ENCODE assay signal across 12 mouse cellular contexts in genomic region chr2:34546176-34546677, GRCm38 (mm10).
A peak's percentile ranks its signal among the peaks of the same experiment; 100 is the strongest.
DNase-seq lines count a peak whose midpoint lies in the region; ATAC-seq and TF ChIP-seq lines count a peak whose summit lies in the region.
"Had no signal": no experiment of that assay in that cellular context is flagged by ENCODE, and none has a peak within 500 bp of the region (broad histone marks: within the 10 kb centered on the region; RNA-seq: fewer than 3 reads in every experiment).

No protein-coding gene starts in this region.

- peaks cover 29% of the 10 kb centered on the region for H3K4me1 ChIP-seq in forebrain, embryonic 13.5 days
- 0 out of 2 replicates have a peak, but pooled peaks cover 2% of the 10 kb centered on the region for H3K4me1 ChIP-seq in forebrain, embryonic 11.5 days (replicated peaks; ENCODE audit: control insufficient read depth, insufficient read depth, low read length)
- no peaks in the 10 kb centered on the region for H3K4me1 ChIP-seq in midbrain, postnatal 0 days (ENCODE audit: insufficient read depth, low read length)
- H3K4me1 ChIP-seq in midbrain, embryonic 11.5 days (ENCODE audit: control insufficient read depth, insufficient read depth, low read length): peaks cover 3% of the 10 kb centered on the region; the same call in 1 of the 2 replicates

- H3K27ac ChIP-seq in forebrain, embryonic 13.5 days: 0 out of 2 replicates have a peak overlapping the region, but pooled peaks have one; percentile 14
- H3K27ac ChIP-seq in forebrain, embryonic 11.5 days (ENCODE audit: low read depth, low read length): no peak overlapping the region
- H3K27ac ChIP-seq in midbrain, postnatal 0 days (ENCODE audit: low read depth, low read length): no peak overlapping the region
- H3K27ac ChIP-seq in midbrain, embryonic 11.5 days (ENCODE audit: low read depth, low read length): no peak overlapping the region
- H3K27ac ChIP-seq: heart, embryonic 13.5 days; intestine, embryonic 15.5 days; macrophage had no signal

- H3K9me3 ChIP-seq in forebrain, embryonic 13.5 days (replicated peaks): no peaks in the 10 kb centered on the region
- no peaks in the 10 kb centered on the region for H3K9me3 ChIP-seq in forebrain, embryonic 11.5 days (ENCODE audit: control insufficient read depth, low read length)
- no peaks in the 10 kb centered on the region for H3K9me3 ChIP-seq in midbrain, postnatal 0 days (ENCODE audit: low read length)
- H3K9me3 ChIP-seq in midbrain, embryonic 11.5 days (ENCODE audit: control insufficient read depth, low read length): no peaks in the 10 kb centered on the region
- H3K9me3 ChIP-seq: heart, embryonic 13.5 days; intestine, embryonic 15.5 days had no signal

- DNase-seq in forebrain, embryonic 11.5 days (ENCODE audit: low spot score): no peak
- peak; percentile 67 for DNase-seq in midbrain, postnatal 0 days (ENCODE audit: low spot score)
- no peak for DNase-seq in midbrain, embryonic 11.5 days (ENCODE audit: low spot score, missing footprints)
- peak; percentile 46 to 78 for DNase-seq in left cerebral cortex, postnatal 14 days (ENCODE audit: low spot score in 2 of 2)
- no peak for DNase-seq in heart, postnatal 4 days
- DNase-seq in kidney, postnatal 10 days: no peak
- no peak for DNase-seq in cerebellum, postnatal 36 days
- DNase-seq: embryo, embryonic 11 days had no signal

- no peak for TF ChIP-seq CTCF in midbrain, postnatal 0 days (IDR thresholded peaks at IDR 0.05)

- H3K36me3 ChIP-seq in forebrain, embryonic 13.5 days (ENCODE audit: poor library complexity, severe bottlenecking): no peaks in the 10 kb centered on the region
- H3K36me3 ChIP-seq in forebrain, embryonic 11.5 days (ENCODE audit: control insufficient read depth, insufficient read depth, low read length): no peaks in the 10 kb centered on the region
- no peaks in the 10 kb centered on the region for H3K36me3 ChIP-seq in midbrain, postnatal 0 days (ENCODE audit: insufficient read depth, low read length)
- no peaks in the 10 kb centered on the region; the same call in 1 of the 2 replicates for H3K36me3 ChIP-seq in midbrain, embryonic 11.5 days (ENCODE audit: control insufficient read depth, insufficient read depth, low read length)
- H3K36me3 ChIP-seq: heart, embryonic 13.5 days; intestine, embryonic 15.5 days had no signal

- H3K4me2 ChIP-seq in forebrain, embryonic 13.5 days: no peak overlapping the region
- H3K4me2 ChIP-seq in forebrain, embryonic 11.5 days (ENCODE audit: low read depth, low read length, severe bottlenecking): no peak overlapping the region
- no peak overlapping the region for H3K4me2 ChIP-seq in midbrain, postnatal 0 days (ENCODE audit: low read depth, low read length, poor library complexity, severe bottlenecking)
- no peak overlapping the region for H3K4me2 ChIP-seq in midbrain, embryonic 11.5 days
- H3K4me2 ChIP-seq: heart, embryonic 13.5 days; intestine, embryonic 15.5 days had no signal

- ATAC-seq in forebrain, embryonic 13.5 days: peak; percentile 81; the same call in 1 of the 2 replicates
- ATAC-seq in forebrain, embryonic 11.5 days (replicated peaks; ENCODE audit: low FRiP score): no peak
- no peak for ATAC-seq in midbrain, postnatal 0 days (ENCODE audit: low FRiP score)
- no peak for ATAC-seq in midbrain, embryonic 11.5 days (ENCODE audit: low FRiP score)
- ATAC-seq: intestine, embryonic 15.5 days had no signal

- WGBS in forebrain, embryonic 13.5 days: 71% methylated on average over 3 of the region's 3 CpGs
- 82% methylated on average over 3 of the region's 3 CpGs for WGBS in forebrain, embryonic 11.5 days
- WGBS in midbrain, postnatal 0 days: 62% methylated on average over 3 of the region's 3 CpGs
- 84% methylated on average over 3 of the region's 3 CpGs for WGBS in midbrain, embryonic 11.5 days

- intact Hi-C loops in left cerebral cortex, postnatal 14 days (cut with DNase I): no loop called here

- no peak overlapping the region for H3K4me3 ChIP-seq in forebrain, embryonic 13.5 days
- H3K4me3 ChIP-seq in forebrain, embryonic 11.5 days (ENCODE audit: low read depth, low read length): no peak overlapping the region
- H3K4me3 ChIP-seq in midbrain, postnatal 0 days (ENCODE audit: low read depth, low read length): no peak overlapping the region
- H3K4me3 ChIP-seq in midbrain, embryonic 11.5 days (ENCODE audit: low read depth, low read length): no peak overlapping the region
- H3K4me3 ChIP-seq: heart, embryonic 13.5 days; intestine, embryonic 15.5 days had no signal

- H3K9ac ChIP-seq in forebrain, embryonic 13.5 days: no peak overlapping the region
- no peak overlapping the region for H3K9ac ChIP-seq in forebrain, embryonic 11.5 days (ENCODE audit: low read length)
- H3K9ac ChIP-seq in midbrain, postnatal 0 days (replicated peaks; ENCODE audit: low read length, poor library complexity, severe bottlenecking): no peak overlapping the region
- H3K9ac ChIP-seq in midbrain, embryonic 11.5 days (ENCODE audit: low read length): no peak overlapping the region
- H3K9ac ChIP-seq: heart, embryonic 13.5 days; intestine, embryonic 15.5 days had no signal

- H3K27me3 ChIP-seq in forebrain, embryonic 13.5 days: no peaks in the 10 kb centered on the region
- H3K27me3 ChIP-seq in forebrain, embryonic 11.5 days (ENCODE audit: control insufficient read depth, insufficient read depth, low read length): no peaks in the 10 kb centered on the region
- no peaks in the 10 kb centered on the region for H3K27me3 ChIP-seq in midbrain, postnatal 0 days (ENCODE audit: insufficient read depth, low read length)
- no peaks in the 10 kb centered on the region for H3K27me3 ChIP-seq in midbrain, embryonic 11.5 days (ENCODE audit: control insufficient read depth, insufficient read depth, low read length)
- H3K27me3 ChIP-seq: heart, embryonic 13.5 days; intestine, embryonic 15.5 days had no signal

Comparison
In these comparisons a context has a peak if more than half of its experiments do, and no peak if none do; other contexts are left out.
1. DNase-seq: peak in midbrain, postnatal 0 days (single experiment) and left cerebral cortex, postnatal 14 days (2 of 2); none in forebrain, embryonic 11.5 days (single experiment), midbrain, embryonic 11.5 days (single experiment), heart, postnatal 4 days (single experiment), kidney, postnatal 10 days (single experiment) and cerebellum, postnatal 36 days (0 of 2).